Mouse (Mus musculus): ENCODE results near the gene Tspan18.

- TF ChIP-seq CTCF (IDR thresholded peaks at IDR 0.05; ENCODE audit: borderline replicate concordance, extremely low read depth, insufficient read depth, insufficient read length) (no peak), POLR2A (IDR thresholded peaks at IDR 0.05; ENCODE audit: borderline replicate concordance, extremely low read depth, insufficient read depth, insufficient read length, poor library complexity, severe bottlenecking) (no peak)
These were observed 179.7 kb downstream of the Tspan18 start for GRCm38 (mm10) chr2:93154486-93155032.

All from brain, embryonic 14.5 days (tissue).